Mouse (Mus musculus) fat pad, adult 2 months (tissue): ENCODE data around the gene Cda.

Experiments used
- DNase-seq: peaks from one replicate; pipeline ENCODE4 v3.0.0-alpha.2; 2011; ENCODE audit warnings: low read depth, low spot score; ENCODE audit errors: extremely low read depth

Gene Cda

DNA sequence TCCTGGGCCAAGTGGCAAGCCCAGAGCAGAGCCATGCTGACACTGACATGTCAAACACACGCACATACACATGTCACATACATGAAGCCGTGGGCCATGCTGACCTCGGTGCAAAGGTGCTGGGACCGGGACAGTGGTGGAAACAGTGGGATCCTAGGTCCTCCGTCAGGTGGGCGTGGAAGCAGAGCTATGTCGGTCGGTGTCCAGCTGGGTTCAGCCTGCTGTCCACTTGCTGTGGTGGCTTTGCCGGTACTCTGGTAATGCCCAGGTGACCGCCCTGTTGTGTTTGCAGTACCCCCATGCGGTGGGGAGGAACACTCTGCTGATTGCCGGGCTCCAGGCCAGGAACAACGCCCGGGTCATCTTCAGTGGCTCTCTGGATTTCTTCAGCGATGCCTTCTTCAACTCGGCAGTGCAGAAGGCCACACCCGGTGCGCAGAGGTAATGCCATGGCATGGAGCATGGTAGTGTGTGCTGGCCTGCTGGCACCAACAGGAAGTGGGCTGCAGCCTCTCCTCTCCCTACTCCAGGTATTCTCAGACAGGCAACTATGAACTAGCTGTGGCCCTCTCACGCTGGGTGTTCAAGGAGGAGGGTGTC is 57.4 kb downstream of the Cda start:
- no peak for DNase-seq

DNA sequence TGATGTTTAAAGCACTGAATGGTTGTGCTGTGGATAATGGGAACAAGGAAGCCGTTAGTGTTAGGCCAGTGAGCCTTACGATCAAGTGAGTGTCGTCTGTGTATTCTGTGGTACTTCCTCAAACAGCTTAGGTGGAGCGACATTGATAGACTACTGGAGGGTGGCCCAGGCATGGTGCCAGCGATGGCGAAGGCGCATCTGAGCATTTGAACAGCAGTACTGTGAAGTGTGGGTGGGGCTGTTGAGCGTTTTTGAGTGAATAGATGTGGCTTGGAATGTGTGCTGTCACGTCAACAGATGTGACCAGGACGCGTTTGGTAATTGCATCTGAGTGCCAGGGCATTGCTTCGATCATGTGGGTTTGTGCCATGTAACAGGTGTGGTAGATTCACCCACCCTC is 60.1 kb downstream of the Cda start:
- no peak for DNase-seq

DNA sequence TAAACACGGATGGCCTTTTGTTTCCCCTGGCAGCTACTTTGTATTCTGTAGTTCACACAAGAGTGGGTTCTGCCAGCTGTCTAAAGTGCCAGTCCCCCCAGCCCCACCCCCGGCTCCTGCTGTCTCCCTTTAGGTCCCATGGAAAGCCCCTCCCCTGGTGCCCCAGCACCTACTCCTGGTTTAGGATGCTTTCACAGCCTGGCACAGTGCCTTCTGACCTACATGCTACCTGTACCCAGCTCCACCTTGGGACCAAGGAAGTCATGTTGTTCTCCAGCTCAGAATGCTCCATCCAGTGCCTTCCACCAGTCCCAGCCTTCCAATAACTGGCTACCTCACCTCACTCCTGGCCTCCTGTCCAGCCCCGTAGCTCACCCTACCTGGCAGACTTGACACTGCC is 60.8 kb downstream of the Cda start:
- no peak for DNase-seq

DNA sequence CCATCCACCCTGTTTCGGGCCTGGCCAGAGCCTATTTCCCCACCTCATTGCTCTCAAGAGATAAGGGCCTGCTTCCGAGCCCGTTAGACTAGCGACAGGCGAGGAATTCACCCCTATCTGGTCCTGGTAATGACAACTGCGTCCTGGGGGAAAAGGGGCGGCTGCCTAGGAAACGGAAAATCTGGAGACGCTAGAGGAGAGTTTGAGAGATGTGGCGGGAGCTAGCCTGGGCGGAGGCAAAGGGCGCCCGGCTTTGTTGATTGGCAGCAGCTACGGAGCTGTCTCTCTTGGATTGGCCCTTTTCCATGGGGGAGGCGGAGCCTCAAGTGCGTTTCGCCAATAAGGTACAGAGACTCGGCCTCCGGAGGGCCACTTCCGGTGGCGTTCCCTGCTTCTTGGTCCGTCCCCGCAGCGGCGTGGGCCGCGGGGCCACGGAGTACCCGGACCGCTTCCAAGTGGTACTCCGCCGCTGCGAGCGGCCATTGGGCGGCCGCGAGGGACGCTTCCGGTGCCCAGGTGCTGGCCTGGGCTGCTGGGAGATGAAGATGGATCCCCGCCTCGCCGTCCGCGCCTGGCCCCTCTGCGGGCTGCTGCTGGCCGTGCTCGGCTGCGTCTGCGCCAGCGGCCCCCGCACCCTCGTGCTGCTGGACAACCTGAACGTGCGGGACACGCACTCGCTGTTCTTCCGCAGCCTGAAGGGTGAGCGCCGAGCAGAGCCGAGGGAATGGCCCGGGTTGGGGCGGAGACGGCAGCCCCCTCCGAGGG is 63.3 kb downstream of the Cda start, which contains the start of gene Ddost:
Ddost (plus strand) TSS at position 391 of the 765 bp plus-strand sequence.
- peak; percentile 84 for DNase-seq

DNA sequence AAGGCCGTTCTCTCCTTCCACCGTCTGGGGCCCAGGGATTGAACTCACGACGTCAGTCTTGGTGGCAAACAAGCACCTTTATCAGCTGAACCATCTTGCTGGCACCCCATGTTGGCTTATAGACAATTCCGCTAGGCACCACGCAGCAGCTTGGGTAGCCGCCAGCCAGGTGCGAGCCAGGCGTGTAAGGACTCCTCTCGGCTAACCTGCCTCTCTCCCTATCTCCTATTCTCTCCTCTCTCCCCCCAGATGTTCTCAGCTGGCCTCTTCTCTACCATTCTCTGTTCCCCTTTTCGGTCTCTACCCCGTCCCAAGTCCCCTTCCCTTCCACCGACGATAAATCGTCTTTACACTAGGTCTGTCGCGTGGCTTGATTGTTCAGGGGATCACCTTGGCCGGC is 64.0 kb downstream of the Cda start:
- DNase-seq, result no peak

DNA sequence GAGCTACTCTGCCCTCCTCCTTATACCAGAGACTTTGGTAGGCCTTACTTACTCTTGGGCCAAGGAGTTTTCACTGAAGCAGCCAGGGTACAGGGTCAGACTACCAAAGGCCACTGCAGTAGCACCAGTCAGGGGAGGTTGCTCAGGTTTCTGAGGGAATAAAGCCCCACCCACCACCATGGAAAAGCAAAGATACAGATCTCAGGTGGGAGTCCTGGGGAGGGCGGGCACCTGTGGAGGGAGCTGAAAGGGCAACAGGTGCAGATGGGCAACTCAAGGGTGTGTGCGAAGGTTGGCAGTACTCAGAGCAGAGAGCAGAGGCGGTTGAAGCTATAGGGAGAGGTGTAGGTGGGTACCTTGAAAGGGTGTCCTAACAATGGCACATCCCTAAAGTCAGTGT is 64.8 kb downstream of the Cda start:
- DNase-seq, result no peak

DNA sequence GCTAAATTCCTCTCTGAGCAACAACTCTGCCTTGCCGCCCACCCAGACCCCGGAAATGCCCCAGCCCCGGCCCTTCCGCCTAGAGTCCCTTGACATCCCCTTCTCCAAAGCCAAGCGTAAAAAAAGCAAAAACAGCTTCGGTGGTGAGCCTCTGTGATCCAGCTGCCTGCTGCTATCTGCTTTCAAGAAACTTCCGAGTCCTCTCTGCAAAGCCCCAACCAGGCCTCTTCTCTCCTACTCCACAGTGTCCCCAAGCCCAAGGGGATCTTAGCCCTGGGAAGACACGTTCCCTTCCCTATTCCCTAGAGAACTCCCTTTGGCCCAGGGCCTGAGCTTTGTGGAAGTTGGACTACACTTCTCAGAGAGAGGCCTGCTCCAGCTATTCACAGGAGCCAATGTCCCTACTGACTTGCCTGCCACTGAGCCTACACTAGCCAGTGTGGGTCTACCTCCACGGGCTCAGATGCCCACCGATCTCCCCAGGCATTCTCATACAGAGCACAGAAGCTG is 66.5 kb downstream of the Cda start:
- DNase-seq, result no peak

DNA sequence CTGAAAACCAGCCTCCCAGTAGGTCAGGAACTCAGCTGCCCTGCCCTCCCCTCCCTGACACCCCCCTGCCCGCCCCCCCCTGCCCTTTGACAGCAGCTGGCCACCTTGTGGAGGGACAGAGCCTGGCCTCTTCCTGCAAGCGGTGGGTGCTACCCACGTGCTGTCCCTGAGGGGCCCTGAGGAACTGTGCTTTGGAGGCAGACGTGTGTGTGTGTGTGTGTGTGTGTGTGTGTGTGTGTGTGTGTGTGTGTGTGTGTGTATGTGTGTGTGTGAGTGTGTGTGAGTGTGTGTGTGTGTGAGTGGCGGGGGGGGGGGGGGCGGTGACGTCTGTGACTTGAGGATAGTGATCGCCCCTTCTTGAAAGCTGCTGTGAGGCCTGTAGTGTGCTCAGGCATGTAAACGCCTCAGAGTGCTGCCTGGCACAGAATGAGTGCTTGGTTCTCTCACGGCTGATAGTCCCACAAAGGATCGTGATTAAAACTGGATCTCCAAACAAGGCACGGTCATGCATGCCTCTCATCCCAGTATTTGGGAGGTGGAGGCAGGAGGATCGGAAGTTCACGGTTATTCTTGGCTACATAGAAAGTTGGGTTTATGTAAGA is 73.7 kb downstream of the Cda start:
- no peak for DNase-seq

DNA sequence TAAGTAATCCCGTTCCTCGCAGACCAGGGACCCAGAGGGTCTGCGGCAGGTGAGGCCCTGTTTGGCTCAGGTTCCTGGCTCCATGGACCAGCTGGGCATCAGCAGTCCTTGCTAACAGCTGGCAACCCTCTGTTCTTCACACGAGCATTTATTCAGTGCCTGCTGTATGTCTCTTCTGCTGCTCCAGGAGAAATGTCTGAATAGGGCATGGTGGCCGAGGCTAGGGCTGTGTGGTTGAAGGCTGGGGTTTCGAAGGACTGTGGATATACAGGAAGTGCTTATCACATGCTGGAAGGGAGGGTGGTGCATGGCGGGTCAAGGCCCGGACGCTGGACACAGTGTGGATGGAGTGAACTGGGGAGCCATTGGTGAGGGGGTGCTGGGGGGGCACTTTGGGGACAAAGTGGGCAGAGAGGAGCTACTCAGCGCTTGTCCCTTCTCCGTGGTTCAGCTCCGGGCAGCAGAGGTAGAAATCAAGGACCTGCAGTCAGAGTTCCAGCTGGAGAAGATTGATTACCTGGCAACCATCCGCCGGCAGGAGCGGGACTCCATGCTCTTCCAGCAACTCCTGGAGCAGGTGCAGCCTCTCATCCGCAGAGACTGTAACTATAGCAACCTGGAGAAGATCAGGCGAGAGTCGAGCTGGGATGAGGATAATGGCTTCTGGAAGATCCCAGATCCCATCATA is 74.4 kb downstream of the Cda start:
- no peak for DNase-seq

DNA sequence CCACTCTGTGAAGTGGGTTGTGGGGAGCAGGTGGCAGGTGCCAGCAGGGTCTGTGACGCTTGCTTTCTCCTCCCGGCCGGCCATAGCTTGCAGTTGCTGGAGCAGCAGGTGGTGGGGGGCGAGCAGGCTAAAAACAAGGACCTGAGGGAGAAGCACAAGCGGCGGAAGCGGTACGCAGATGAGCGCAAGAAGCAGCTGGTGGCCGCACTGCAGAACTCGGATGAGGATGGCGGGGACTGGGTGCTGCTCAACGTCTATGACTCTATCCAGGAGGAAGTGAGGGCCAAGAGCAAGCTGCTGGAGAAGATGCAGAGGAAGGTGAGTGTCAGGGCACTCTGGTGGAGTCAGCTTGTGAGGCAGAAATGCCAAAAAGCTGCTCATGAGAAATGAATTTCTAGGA is 75.8 kb downstream of the Cda start:
- no peak for DNase-seq

DNA sequence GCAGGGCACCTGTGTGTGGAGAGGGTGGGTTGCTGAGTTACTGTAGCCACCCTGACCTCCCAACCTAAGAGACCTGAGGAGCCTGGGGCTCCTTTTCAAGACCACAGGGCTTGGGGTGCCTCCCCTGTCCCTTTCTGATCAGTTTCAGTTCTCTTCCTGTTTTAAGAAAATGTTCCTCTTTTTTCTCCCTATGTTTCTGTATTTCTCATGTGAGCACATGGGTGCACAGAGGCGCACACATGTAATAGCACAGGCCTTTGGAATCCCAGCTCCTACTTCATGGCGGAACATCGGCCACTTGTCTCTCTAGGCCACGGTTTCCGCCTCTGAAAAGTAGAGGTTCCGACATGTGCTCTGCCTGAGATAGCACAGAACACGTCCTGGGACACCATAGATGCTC is 79.1 kb downstream of the Cda start:
- DNase-seq, result no peak
